Mouse (Mus musculus): ENCODE results near the gene Gm20390. TPM values are rescaled to one million over a fixed set of nuclear protein-coding genes. Genes with fewer than 3 reads are reported as not detected.

Gene Gm20390
- polyA plus RNA-seq, 1 experiment from 2014 or later = 395 TPM

- DNase-seq (ENCODE audit: low spot score) (no peak), ATAC-seq (ENCODE audit: insufficient read depth, low FRiP score, low TSS enrichment) (no peak)
- H3K4me3 ChIP-seq (ENCODE audit: low read depth, low read length) = peak overlapping the region; percentile 91; the same call in 1 of the 2 replicates
- no peaks in the 10 kb centered on the region for H3K27me3 ChIP-seq (ENCODE audit: control insufficient read depth, insufficient read depth, low read length)
- H3K4me1 ChIP-seq (ENCODE audit: control insufficient read depth, insufficient read depth, low read length) = peaks cover 12% of the 10 kb centered on the region
- WGBS = 75% methylated on average over 5 of the region's 5 CpGs
- H3K9ac ChIP-seq (ENCODE audit: low read length) = no peak overlapping the region
- peak overlapping the region; percentile 93; the same call in 1 of the 2 replicates for H3K4me2 ChIP-seq (ENCODE audit: low read depth)
- H3K36me3 ChIP-seq (ENCODE audit: control insufficient read depth, insufficient read depth, low read length) = no peaks in the 10 kb centered on the region
- no peaks in the 10 kb centered on the region for H3K9me3 ChIP-seq (ENCODE audit: control insufficient read depth, low read length)
- no peak overlapping the region for H3K27ac ChIP-seq (ENCODE audit: low read depth, low read length)
Measured at GRCm38 (mm10) chr11:93994531-93994930, 26.4 kb upstream of the Gm20390 start.

- no peaks in the 10 kb centered on the region for H3K36me3 ChIP-seq (ENCODE audit: control insufficient read depth, insufficient read depth, low read length)
- ATAC-seq (ENCODE audit: insufficient read depth, low FRiP score, low TSS enrichment) (no peak), DNase-seq (ENCODE audit: low spot score) (no peak)
- H3K4me3 ChIP-seq (ENCODE audit: low read depth, low read length) = no peak overlapping the region
- no peaks in the 10 kb centered on the region for H3K9me3 ChIP-seq (ENCODE audit: control insufficient read depth, low read length)
- no peak overlapping the region for H3K27ac ChIP-seq (ENCODE audit: low read depth, low read length)
- no peak overlapping the region for H3K9ac ChIP-seq (ENCODE audit: low read length)
- H3K27me3 ChIP-seq (ENCODE audit: control insufficient read depth, insufficient read depth, low read length) = no peaks in the 10 kb centered on the region
- 70% methylated on average over 12 of the region's 12 CpGs for WGBS
- H3K4me2 ChIP-seq (ENCODE audit: low read depth) = no peak overlapping the region
- no peaks in the 10 kb centered on the region for H3K4me1 ChIP-seq (ENCODE audit: control insufficient read depth, insufficient read depth, low read length)
Measured at GRCm38 (mm10) chr11:93988328-93989062, 20.4 kb upstream of the Gm20390 start.

GRCm38 (mm10) chr11:93987625-93988327 is 19.7 kb upstream of the Gm20390 start:
- no peak overlapping the region for H3K4me3 ChIP-seq (ENCODE audit: low read depth, low read length)
- DNase-seq (ENCODE audit: low spot score) (no peak), ATAC-seq (ENCODE audit: insufficient read depth, low FRiP score, low TSS enrichment) (no peak)
- no peaks in the 10 kb centered on the region for H3K9me3 ChIP-seq (ENCODE audit: control insufficient read depth, low read length)
- 78% methylated on average over 8 of the region's 8 CpGs for WGBS
- H3K4me2 ChIP-seq (ENCODE audit: low read depth) = no peak overlapping the region
- H3K9ac ChIP-seq (ENCODE audit: low read length) = no peak overlapping the region
- H3K4me1 ChIP-seq (ENCODE audit: control insufficient read depth, insufficient read depth, low read length) = no peaks in the 10 kb centered on the region
- no peak overlapping the region for H3K27ac ChIP-seq (ENCODE audit: low read depth, low read length)
- H3K27me3 ChIP-seq (ENCODE audit: control insufficient read depth, insufficient read depth, low read length) = no peaks in the 10 kb centered on the region
- no peaks in the 10 kb centered on the region for H3K36me3 ChIP-seq (ENCODE audit: control insufficient read depth, insufficient read depth, low read length)

- no peaks in the 10 kb centered on the region for H3K36me3 ChIP-seq (ENCODE audit: control insufficient read depth, insufficient read depth, low read length)
- ATAC-seq (ENCODE audit: insufficient read depth, low FRiP score, low TSS enrichment) = no peak
- H3K27ac ChIP-seq (ENCODE audit: low read depth, low read length) = no peak overlapping the region
- H3K4me3 ChIP-seq (ENCODE audit: low read depth, low read length) = no peak overlapping the region
- H3K4me1 ChIP-seq (ENCODE audit: control insufficient read depth, insufficient read depth, low read length) = no peaks in the 10 kb centered on the region
- H3K4me2 ChIP-seq (ENCODE audit: low read depth) = no peak overlapping the region
- 86% methylated on average over 4 of the region's 4 CpGs for WGBS
- no peaks in the 10 kb centered on the region for H3K27me3 ChIP-seq (ENCODE audit: control insufficient read depth, insufficient read depth, low read length)
- no peak for DNase-seq (ENCODE audit: low spot score)
- H3K9ac ChIP-seq (ENCODE audit: low read length) = no peak overlapping the region
- no peaks in the 10 kb centered on the region for H3K9me3 ChIP-seq (ENCODE audit: control insufficient read depth, low read length)
Measured at GRCm38 (mm10) chr11:93987026-93987425, 18.9 kb upstream of the Gm20390 start.

GRCm38 (mm10) chr11:93986298-93986697 is 18.2 kb upstream of the Gm20390 start:
- no peak for ATAC-seq (ENCODE audit: insufficient read depth, low FRiP score, low TSS enrichment)
- no peaks in the 10 kb centered on the region for H3K27me3 ChIP-seq (ENCODE audit: control insufficient read depth, insufficient read depth, low read length)
- no peak overlapping the region for H3K27ac ChIP-seq (ENCODE audit: low read depth, low read length)
- H3K4me3 ChIP-seq (ENCODE audit: low read depth, low read length) = no peak overlapping the region
- no peak for DNase-seq (ENCODE audit: low spot score)
- no peak overlapping the region for H3K4me2 ChIP-seq (ENCODE audit: low read depth)
- H3K4me1 ChIP-seq (ENCODE audit: control insufficient read depth, insufficient read depth, low read length) = no peaks in the 10 kb centered on the region
- H3K9me3 ChIP-seq (ENCODE audit: control insufficient read depth, low read length) = no peaks in the 10 kb centered on the region
- no peaks in the 10 kb centered on the region for H3K36me3 ChIP-seq (ENCODE audit: control insufficient read depth, insufficient read depth, low read length)
- H3K9ac ChIP-seq (ENCODE audit: low read length) = no peak overlapping the region

GRCm38 (mm10) chr11:93985265-93985664 is 17.2 kb upstream of the Gm20390 start:
- no peak overlapping the region for H3K4me3 ChIP-seq (ENCODE audit: low read depth, low read length)
- ATAC-seq (ENCODE audit: insufficient read depth, low FRiP score, low TSS enrichment) (no peak), DNase-seq (ENCODE audit: low spot score) (no peak)
- no peaks in the 10 kb centered on the region for H3K9me3 ChIP-seq (ENCODE audit: control insufficient read depth, low read length)
- H3K27me3 ChIP-seq (ENCODE audit: control insufficient read depth, insufficient read depth, low read length) = no peaks in the 10 kb centered on the region
- no peak overlapping the region for H3K27ac ChIP-seq (ENCODE audit: low read depth, low read length)
- H3K36me3 ChIP-seq (ENCODE audit: control insufficient read depth, insufficient read depth, low read length) = no peaks in the 10 kb centered on the region
- no peak overlapping the region for H3K4me2 ChIP-seq (ENCODE audit: low read depth)
- no peak overlapping the region for H3K9ac ChIP-seq (ENCODE audit: low read length)
- H3K4me1 ChIP-seq (ENCODE audit: control insufficient read depth, insufficient read depth, low read length) = no peaks in the 10 kb centered on the region
- WGBS = 86% methylated on average over 5 of the region's 5 CpGs

- H3K27ac ChIP-seq (ENCODE audit: low read depth, low read length) = no peak overlapping the region
- no peaks in the 10 kb centered on the region for H3K4me1 ChIP-seq (ENCODE audit: control insufficient read depth, insufficient read depth, low read length)
- H3K4me3 ChIP-seq (ENCODE audit: low read depth, low read length) = no peak overlapping the region
- H3K9me3 ChIP-seq (ENCODE audit: control insufficient read depth, low read length) = no peaks in the 10 kb centered on the region
- no peak for DNase-seq (ENCODE audit: low spot score)
- no peak for ATAC-seq (ENCODE audit: insufficient read depth, low FRiP score, low TSS enrichment)
- H3K9ac ChIP-seq (ENCODE audit: low read length) = no peak overlapping the region
- 86% methylated on average over 3 of the region's 3 CpGs for WGBS
- no peak overlapping the region for H3K4me2 ChIP-seq (ENCODE audit: low read depth)
- H3K36me3 ChIP-seq (ENCODE audit: control insufficient read depth, insufficient read depth, low read length) = no peaks in the 10 kb centered on the region
- no peaks in the 10 kb centered on the region for H3K27me3 ChIP-seq (ENCODE audit: control insufficient read depth, insufficient read depth, low read length)
Measured at GRCm38 (mm10) chr11:93984619-93985018, 16.5 kb upstream of the Gm20390 start.

GRCm38 (mm10) chr11:93979502-93980049 is 11.5 kb upstream of the Gm20390 start:
- Histone ChIP-seq H3K9ac (ENCODE audit: low read length) (no peak overlapping the region), H3K36me3 (ENCODE audit: control insufficient read depth, insufficient read depth, low read length) (no peaks in the 10 kb centered on the region), H3K4me1 (ENCODE audit: control insufficient read depth, insufficient read depth, low read length) (no peaks in the 10 kb centered on the region), H3K27me3 (ENCODE audit: control insufficient read depth, insufficient read depth, low read length) (no peaks in the 10 kb centered on the region), H3K9me3 (ENCODE audit: control insufficient read depth, low read length) (no peaks in the 10 kb centered on the region), H3K4me3 (ENCODE audit: low read depth, low read length) (no peak overlapping the region), H3K27ac (ENCODE audit: low read depth, low read length) (no peak overlapping the region), H3K4me2 (ENCODE audit: low read depth) (no peak overlapping the region)
- ATAC-seq (ENCODE audit: insufficient read depth, low FRiP score, low TSS enrichment) (no peak; the same call in 1 of the 2 replicates), DNase-seq (ENCODE audit: low spot score) (no peak)
- WGBS = 29% methylated on average over 6 of the region's 6 CpGs
